Mouse (Mus musculus) ES-Bruce4 (cell line): Measurements from ENCODE around the gene Iqsec3.

Experiments used
- CTCF ChIP-seq: IDR thresholded peaks from one replicate; pipeline ENCODE4 v1.8.1; 2011; ENCODE audit warnings: low read depth, low read length
- EP300 ChIP-seq: IDR thresholded peaks from 2 replicates; pipeline ENCODE4 v1.6.1; 2011; ENCODE audit warnings: low read depth, low read length; ENCODE audit not compliant: insufficient read depth
- POLR2A ChIP-seq: IDR thresholded peaks from one replicate; pipeline ENCODE4 v1.8.1; 2011; ENCODE audit warnings: low read length; ENCODE audit not compliant: insufficient read depth

DNA sequence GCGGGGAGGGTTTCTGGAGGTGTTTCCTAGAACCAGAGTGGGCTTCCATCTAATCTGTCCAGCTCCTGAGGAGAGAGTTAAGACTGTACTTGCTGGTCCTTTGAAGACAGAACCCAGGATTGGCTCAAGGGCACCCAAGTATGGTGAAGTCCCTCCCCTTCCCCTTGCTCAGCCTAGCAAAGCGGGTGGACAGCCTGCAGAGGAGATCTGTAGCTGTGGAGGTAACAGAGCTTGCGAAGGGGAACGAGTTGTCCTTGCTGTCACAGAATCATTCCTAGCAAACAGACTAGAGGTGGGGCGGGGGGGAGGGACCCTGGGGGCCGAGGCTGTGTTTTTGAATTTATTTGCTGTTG lies 129.7 kb downstream of the Iqsec3 start:
- TF ChIP-seq CTCF (no peak), EP300 (no peak), POLR2A (no peak)
